Mouse (Mus musculus) liver, embryonic 13.5 days (tissue): ENCODE data around the gene Rala. TPM values are rescaled to one million over a fixed set of nuclear protein-coding genes. Genes with fewer than 3 reads are reported as not detected.
"Not testable (repeated sequence)": the region's sequence is repeated elsewhere in the genome, so short reads cannot be mapped to it uniquely, and the experiment has no call there.

Experiments used
- ATAC-seq: fragments of 200-750 bp; cut with Nextera tagmentation; 2 replicates; pipeline ENCODE4 v1.8.0; 2017; ENCODE audit warnings: low read depth, mild to moderate bottlenecking, moderate number of reproducible peaks, moderate library complexity
- DNase-seq: peaks from one replicate; pipeline ENCODE4 v3.0.0; 2022
- H3K27ac ChIP-seq: fragments of 300-500 bp; sonication (generic); 2 replicates; pipeline ENCODE4 v1.5.1; 2015; ENCODE audit warnings: moderate library complexity, mild to moderate bottlenecking, inconsistent platforms
- H3K27me3 ChIP-seq: fragments of 300-500 bp; sonication (generic); 2 replicates; pipeline ENCODE4 v1.6.1; 2015; ENCODE audit warnings: mild to moderate bottlenecking, inconsistent platforms
- H3K36me3 ChIP-seq: fragments of 300-500 bp; sonication (generic); 2 replicates; pipeline ENCODE4 v1.6.1; 2015; ENCODE audit warnings: mild to moderate bottlenecking, inconsistent platforms
- H3K4me1 ChIP-seq: fragments of 300-500 bp; sonication (generic); replicated peaks from 2 replicates; pipeline ENCODE4 v1.6.1; 2015; ENCODE audit warnings: inconsistent platforms
- H3K4me2 ChIP-seq: fragments of 300-500 bp; sonication (generic); 2 replicates; pipeline ENCODE4 v1.6.1; 2015; ENCODE audit warnings: inconsistent platforms, mild to moderate bottlenecking, moderate library complexity
- H3K4me3 ChIP-seq: fragments of 300-500 bp; sonication (generic); replicated peaks from 2 replicates; pipeline ENCODE4 v1.5.1; 2015; ENCODE audit warnings: mild to moderate bottlenecking, inconsistent platforms
- H3K9ac ChIP-seq: fragments of 300-500 bp; sonication (generic); 2 replicates; pipeline ENCODE4 v1.6.1; 2015; ENCODE audit warnings: mild to moderate bottlenecking, inconsistent platforms
- H3K9me3 ChIP-seq: fragments of 300-500 bp; sonication (generic); replicated peaks from 2 replicates; pipeline ENCODE4 v1.6.1; 2016; ENCODE audit warnings: inconsistent platforms
- WGBS: fragments of 180-500 bp; shearing (Covaris S2); methylation state at CpG from one replicate; pipeline ENCODE4 v1.1.7; 2015; ENCODE audit not compliant: insufficient replicate concordance; 5-methylcytosine and 5-hydroxymethylcytosine counted together
- polyA plus RNA-seq: library from polyadenylated mRNA; unstranded; fragments of >200 nt; fragmentation: Nextera tagmentation; extraction: Ambion mirVana; gene quantifications from 2 replicates; pipeline ENCODE4 v1.2.1, GENCODE M21; 2015

Gene Rala
- polyA plus RNA-seq, 1 experiment from 2014 or later = 23.4 TPM

DNA sequence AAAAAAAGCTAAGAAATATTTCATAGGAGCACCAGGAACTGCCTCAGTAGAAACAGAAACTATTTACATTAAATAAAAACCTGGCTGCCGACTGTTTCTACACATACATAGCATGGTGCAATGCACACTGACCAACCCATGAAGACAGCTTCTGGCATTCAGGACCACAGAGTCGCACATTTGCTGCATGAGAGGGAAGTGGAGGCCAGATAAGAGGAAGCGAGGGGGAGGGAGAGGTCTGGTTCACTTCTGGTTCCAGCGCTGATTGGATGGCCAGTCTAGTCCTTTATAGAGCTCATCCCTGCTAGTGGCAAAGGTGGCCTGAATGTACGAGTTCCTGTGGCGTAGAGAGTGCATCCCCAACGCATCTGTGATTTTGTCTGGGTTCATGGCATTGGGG lies 16.6 kb upstream of the Rala start:
- Histone ChIP-seq H3K9ac (no peak overlapping the region), H3K9me3 (no peaks in the 10 kb centered on the region), H3K4me3 (no peak overlapping the region), H3K27ac (no peak overlapping the region), H3K4me1 (no peaks in the 10 kb centered on the region), H3K27me3 (0 out of 2 replicates have a peak, but pooled peaks cover 3% of the 10 kb centered on the region), H3K36me3 (no peaks in the 10 kb centered on the region), H3K4me2 (no peak overlapping the region)
- WGBS = 36% methylated on average over 7 of the region's 7 CpGs
- ATAC-seq (no peak), DNase-seq (no peak)

- no peak overlapping the region for H3K27ac ChIP-seq
- DNase-seq (no peak), ATAC-seq (no peak)
- no peaks in the 10 kb centered on the region for H3K36me3 ChIP-seq
- no peaks in the 10 kb centered on the region for H3K27me3 ChIP-seq
- H3K4me3 ChIP-seq = no peak overlapping the region
- no peaks in the 10 kb centered on the region for H3K4me1 ChIP-seq
- no peak overlapping the region for H3K9ac ChIP-seq
- WGBS = 38% methylated on average over 1 of the region's 1 CpGs
- H3K9me3 ChIP-seq = no peaks in the 10 kb centered on the region
- no peak overlapping the region for H3K4me2 ChIP-seq
These were observed 10.2 kb upstream of the Rala start for GRCm38 (mm10) chr13:17954282-17954681.

GRCm38 (mm10) chr13:17950581-17950980 lies 6.5 kb upstream of the Rala start:
- ATAC-seq, DNase-seq, H3K4me2 ChIP-seq, H3K27me3 ChIP-seq, H3K4me1 ChIP-seq, H3K36me3 ChIP-seq, H3K9ac ChIP-seq, H3K27ac ChIP-seq, H3K9me3 ChIP-seq, H3K4me3 ChIP-seq: not testable (repeated sequence)
- WGBS = 72% methylated on average over 8 of the region's 8 CpGs

GRCm38 (mm10) chr13:17949555-17949954 lies 5.5 kb upstream of the Rala start:
- Histone ChIP-seq H3K4me2 (no peak overlapping the region), H3K9me3 (no peaks in the 10 kb centered on the region), H3K4me1 (peaks cover 5% of the 10 kb centered on the region; the same call in 1 of the 2 replicates), H3K9ac (no peak overlapping the region), H3K27ac (no peak overlapping the region), H3K27me3 (no peaks in the 10 kb centered on the region; the same call in 1 of the 2 replicates), H3K4me3 (no peak overlapping the region), H3K36me3 (no peaks in the 10 kb centered on the region)
- 50% methylated on average over 18 of the region's 18 CpGs for WGBS
- DNase-seq (no peak), ATAC-seq (no peak)

DNA sequence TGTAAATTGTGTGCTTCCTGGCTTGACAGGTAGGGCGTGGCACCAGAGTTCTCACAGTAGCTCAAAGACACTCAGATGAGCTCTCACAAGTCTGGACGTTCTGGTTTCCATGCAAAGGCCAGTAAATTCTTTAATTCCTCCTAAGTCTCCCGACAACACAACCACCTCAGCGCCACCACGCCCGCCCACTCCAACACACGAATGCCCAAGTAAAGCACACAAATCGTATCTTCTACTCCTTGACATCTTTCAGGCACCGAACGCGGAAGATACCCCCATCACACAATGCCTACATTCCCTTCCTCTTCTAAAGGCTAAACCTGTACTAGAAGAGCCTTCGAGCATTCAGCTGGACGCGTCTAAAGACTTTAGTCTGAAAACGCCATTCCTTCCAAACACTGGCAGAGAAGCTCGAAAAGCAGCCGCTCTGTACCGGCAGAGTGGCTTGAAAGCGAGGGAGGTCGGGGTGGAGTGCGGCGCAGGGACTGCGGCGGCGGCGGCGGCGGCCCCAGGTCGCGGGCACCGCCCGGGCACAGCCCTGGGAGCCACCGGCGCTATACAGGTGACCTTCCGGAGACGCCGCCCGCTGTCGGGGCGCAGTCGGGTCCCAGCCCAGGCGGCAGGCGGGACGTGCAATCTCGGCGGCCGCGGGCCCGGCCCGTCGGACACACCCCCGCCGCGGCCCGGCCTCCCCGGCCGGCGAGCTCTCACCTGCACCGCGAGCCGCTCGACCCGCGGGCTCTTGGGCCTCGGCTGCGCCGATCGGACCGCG lies 547 bp downstream of the Rala start:
- DNase-seq (no peak), ATAC-seq (peak; percentile 77)
- under 1% methylated on average over 69 of the region's 70 CpGs for WGBS

DNA sequence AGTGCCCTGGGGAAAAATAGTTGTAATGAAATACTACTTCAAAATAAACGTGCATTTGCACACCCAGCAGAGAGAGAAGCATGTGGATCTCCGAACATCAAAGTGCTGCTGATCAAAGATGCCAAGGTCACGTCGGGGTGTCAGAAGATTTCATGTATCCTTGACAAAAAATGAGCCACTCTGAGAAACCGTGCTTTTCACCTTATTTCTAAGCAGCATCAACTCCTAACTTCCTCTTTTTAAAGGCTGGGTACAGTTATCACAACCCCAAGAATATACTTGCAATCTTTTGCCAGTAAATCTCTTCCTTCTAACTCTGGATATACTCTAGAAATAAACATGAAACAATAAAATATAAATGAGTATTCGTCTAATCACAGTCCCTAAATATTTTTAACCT lies 1.7 kb downstream of the Rala start:
- no peak overlapping the region for H3K4me3 ChIP-seq
- H3K9me3 ChIP-seq = no peaks in the 10 kb centered on the region
- WGBS = 45% methylated on average over 6 of the region's 6 CpGs
- no peak overlapping the region for H3K4me2 ChIP-seq
- DNase-seq (no peak), ATAC-seq (no peak)
- H3K9ac ChIP-seq = no peak overlapping the region
- H3K36me3 ChIP-seq = no peaks in the 10 kb centered on the region
- H3K27me3 ChIP-seq = peaks cover 7% of the 10 kb centered on the region
- peaks cover 15% of the 10 kb centered on the region for H3K4me1 ChIP-seq
- H3K27ac ChIP-seq = no peak overlapping the region

More for the DNA sequence above, 547 bp downstream of the Rala start:
- Histone ChIP-seq H3K4me1 (peaks cover 15% of the 10 kb centered on the region), H3K4me2 (peak overlapping the region; percentile 86), H3K4me3 (peak overlapping the region; percentile 80), H3K36me3 (no peaks in the 10 kb centered on the region), H3K9ac (peak overlapping the region; percentile 77), H3K9me3 (no peaks in the 10 kb centered on the region), H3K27me3 (peaks cover 7% of the 10 kb centered on the region), H3K27ac (peak overlapping the region; percentile 27; the same call in 1 of the 2 replicates)

DNA sequence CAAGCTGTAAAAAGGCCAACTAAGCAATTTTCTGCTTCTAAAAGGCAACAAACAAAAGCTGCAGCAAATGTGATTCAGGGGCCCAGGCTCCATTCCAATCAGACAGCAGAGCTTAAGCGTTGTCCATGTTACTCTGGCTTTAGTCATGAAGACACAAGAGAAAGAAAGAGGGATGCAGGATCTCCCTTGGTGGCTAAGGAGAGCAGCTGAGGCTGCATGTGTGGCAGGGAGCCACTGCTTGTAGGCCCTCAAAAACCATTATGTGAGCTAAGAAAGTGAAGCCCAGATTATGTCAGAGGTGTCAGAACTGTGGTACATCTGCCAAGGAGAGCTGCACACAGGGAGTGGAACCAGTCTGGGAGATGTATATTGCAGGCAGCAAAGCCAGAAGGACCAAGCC lies 36.7 kb downstream of the Rala start:
- Histone ChIP-seq H3K9ac (no peak overlapping the region), H3K36me3 (no peaks in the 10 kb centered on the region), H3K9me3 (no peaks in the 10 kb centered on the region), H3K4me3 (no peak overlapping the region), H3K4me2 (no peak overlapping the region), H3K27me3 (no peaks in the 10 kb centered on the region), H3K4me1 (no peaks in the 10 kb centered on the region), H3K27ac (no peak overlapping the region)
- no peak for DNase-seq
- no peak for ATAC-seq
- 58% methylated on average over 1 of the region's 1 CpGs for WGBS

- DNase-seq = no peak
- Histone ChIP-seq H3K36me3 (no peaks in the 10 kb centered on the region), H3K27me3 (no peaks in the 10 kb centered on the region), H3K27ac (no peak overlapping the region), H3K9me3 (no peaks in the 10 kb centered on the region), H3K4me1 (no peaks in the 10 kb centered on the region), H3K9ac (no peak overlapping the region), H3K4me3 (no peak overlapping the region), H3K4me2 (no peak overlapping the region)
- no peak for ATAC-seq
- 68% methylated on average over 4 of the region's 4 CpGs for WGBS
These were observed 42.6 kb downstream of the Rala start for GRCm38 (mm10) chr13:17901474-17901873.

GRCm38 (mm10) chr13:17900641-17901040 lies 43.4 kb downstream of the Rala start:
- H3K9ac ChIP-seq = no peak overlapping the region
- H3K4me1 ChIP-seq = no peaks in the 10 kb centered on the region
- H3K27me3 ChIP-seq = no peaks in the 10 kb centered on the region
- H3K4me2 ChIP-seq = no peak overlapping the region
- no peak overlapping the region for H3K27ac ChIP-seq
- H3K4me3 ChIP-seq = no peak overlapping the region
- DNase-seq (no peak), ATAC-seq (no peak)
- 70% methylated on average over 5 of the region's 5 CpGs for WGBS
- no peaks in the 10 kb centered on the region for H3K9me3 ChIP-seq
- no peaks in the 10 kb centered on the region; the same call in 1 of the 2 replicates for H3K36me3 ChIP-seq

DNA sequence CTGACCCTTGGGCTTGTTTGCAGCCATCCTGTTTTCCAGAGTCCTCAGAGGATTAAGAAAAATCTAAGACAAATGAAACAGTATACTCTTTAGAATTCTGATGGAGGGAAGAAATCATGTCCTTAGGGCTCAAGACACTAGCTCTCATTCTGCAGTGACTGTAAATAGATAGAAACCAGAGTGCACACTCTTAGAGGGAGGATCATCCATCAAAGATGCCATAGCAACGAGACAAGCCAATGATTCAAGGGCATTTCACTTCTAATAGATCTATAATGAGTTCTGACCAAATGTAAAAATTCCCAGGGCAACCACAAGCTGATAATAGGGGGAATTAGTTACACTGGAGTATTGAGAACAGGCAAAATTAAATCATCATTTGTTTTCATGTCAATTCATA lies 47.0 kb downstream of the Rala start:
- no peak overlapping the region for H3K27ac ChIP-seq
- DNase-seq (no peak), ATAC-seq (no peak)
- no peaks in the 10 kb centered on the region; the same call in 1 of the 2 replicates for H3K36me3 ChIP-seq
- H3K9ac ChIP-seq = no peak overlapping the region
- no peak overlapping the region for H3K4me3 ChIP-seq
- WGBS = 75% methylated on average over 1 of the region's 1 CpGs
- no peaks in the 10 kb centered on the region for H3K27me3 ChIP-seq
- H3K4me2 ChIP-seq = no peak overlapping the region
- H3K9me3 ChIP-seq = no peaks in the 10 kb centered on the region
- no peaks in the 10 kb centered on the region for H3K4me1 ChIP-seq

DNA sequence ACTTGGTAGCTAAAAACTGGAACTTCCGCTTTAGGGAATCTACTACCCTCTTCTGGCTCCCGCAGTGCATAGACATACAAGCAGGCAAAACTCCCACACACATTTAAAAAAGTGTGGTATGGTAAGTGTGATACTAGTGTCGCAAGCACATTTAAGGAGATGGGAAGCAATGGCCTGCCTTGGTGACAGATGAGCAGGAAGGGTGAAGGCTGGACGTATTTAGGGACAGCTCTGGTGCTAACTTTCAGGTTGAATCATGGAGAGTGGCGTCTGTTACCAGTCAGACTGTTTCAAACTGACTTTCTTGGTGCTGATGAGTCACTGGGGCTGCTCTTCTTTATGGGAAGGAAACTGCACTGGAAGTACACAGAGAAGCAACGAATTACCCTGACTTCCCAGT lies 52.5 kb downstream of the Rala start:
- no peak overlapping the region for H3K27ac ChIP-seq
- H3K36me3 ChIP-seq = no peaks in the 10 kb centered on the region; the same call in 1 of the 2 replicates
- no peaks in the 10 kb centered on the region for H3K27me3 ChIP-seq
- no peaks in the 10 kb centered on the region for H3K9me3 ChIP-seq
- H3K4me2 ChIP-seq = no peak overlapping the region
- DNase-seq = no peak
- no peak overlapping the region for H3K9ac ChIP-seq
- H3K4me1 ChIP-seq = no peaks in the 10 kb centered on the region
- ATAC-seq = no peak
- 71% methylated on average over 6 of the region's 6 CpGs for WGBS
- H3K4me3 ChIP-seq = no peak overlapping the region

- H3K9ac ChIP-seq = no peak overlapping the region
- H3K36me3 ChIP-seq = 0 out of 2 replicates have a peak, but pooled peaks cover 2% of the 10 kb centered on the region
- WGBS = 69% methylated on average over 8 of the region's 8 CpGs
- no peak overlapping the region for H3K4me2 ChIP-seq
- H3K9me3 ChIP-seq = no peaks in the 10 kb centered on the region
- no peak overlapping the region for H3K27ac ChIP-seq
- ATAC-seq (no peak), DNase-seq (no peak)
- H3K4me1 ChIP-seq = no peaks in the 10 kb centered on the region
- no peaks in the 10 kb centered on the region for H3K27me3 ChIP-seq
- no peak overlapping the region for H3K4me3 ChIP-seq
These were observed 59.8 kb downstream of the Rala start for GRCm38 (mm10) chr13:17884211-17884610.
